Mouse (Mus musculus) hindbrain, embryonic 11.5 days (tissue): ENCODE measurements around the gene Taok1. TPM values are rescaled to one million over a fixed set of nuclear protein-coding genes. Genes with fewer than 3 reads are reported as not detected.

Experiments used
- ATAC-seq: fragments of 200-750 bp; cut with Nextera tagmentation; 2 replicates; pipeline ENCODE4 v1.8.0; 2017; ENCODE audit warnings: mild to moderate bottlenecking, moderate TSS enrichment, moderate library complexity; ENCODE audit not compliant: low FRiP score
- DNase-seq: peaks from one replicate; pipeline ENCODE4 v3.0.0-alpha.2; 2015; ENCODE audit warnings: low spot score
- H3K27ac ChIP-seq: fragments of 300-500 bp; sonication (generic); 2 replicates; pipeline ENCODE4 v1.5.1; 2014; ENCODE audit warnings: mild to moderate bottlenecking, low read depth, low read length
- H3K27me3 ChIP-seq: fragments of 300-500 bp; sonication (generic); 2 replicates; pipeline ENCODE4 v1.6.1; 2014; ENCODE audit warnings: mild to moderate bottlenecking, low read length, moderate library complexity, mixed read lengths; ENCODE audit not compliant: control insufficient read depth, insufficient read depth
- H3K36me3 ChIP-seq: fragments of 300-500 bp; sonication (generic); 2 replicates; pipeline ENCODE4 v1.6.1; 2014; ENCODE audit warnings: mild to moderate bottlenecking, low read length, moderate library complexity, mixed read lengths; ENCODE audit not compliant: control insufficient read depth, insufficient read depth
- H3K4me1 ChIP-seq: fragments of 300-500 bp; sonication (generic); replicated peaks from 2 replicates; pipeline ENCODE4 v1.6.1; 2014; ENCODE audit warnings: low read length, mixed read lengths; ENCODE audit not compliant: control insufficient read depth, insufficient read depth
- H3K4me2 ChIP-seq: fragments of 300-500 bp; sonication (generic); replicated peaks from 2 replicates; pipeline ENCODE4 v1.6.1; 2014; ENCODE audit warnings: mild to moderate bottlenecking, low read depth, low read length
- H3K4me3 ChIP-seq: fragments of 300-500 bp; sonication (generic); 2 replicates; pipeline ENCODE4 v1.5.1; 2014; ENCODE audit warnings: low read depth, low read length
- H3K9ac ChIP-seq: fragments of 300-500 bp; sonication (generic); 2 replicates; pipeline ENCODE4 v1.6.1; 2014; ENCODE audit warnings: low read depth, low read length
- H3K9me3 ChIP-seq: fragments of 300-500 bp; sonication (generic); 2 replicates; pipeline ENCODE4 v1.6.1; 2016; ENCODE audit warnings: low read length; ENCODE audit not compliant: control insufficient read depth
- WGBS: fragments of 180-500 bp; shearing (Covaris S2); extraction: QIAGEN DNeasy Blood & Tissue Kit; methylation state at CpG from one replicate; pipeline ENCODE4 v1.1.7; 2014; 5-methylcytosine and 5-hydroxymethylcytosine counted together
- polyA plus RNA-seq: library from polyadenylated mRNA; unstranded; fragments of >200 nt; fragmentation: Nextera tagmentation; extraction: Ambion mirVana; gene quantifications from 2 replicates; pipeline ENCODE4 v1.2.1, GENCODE M21; 2014

The Taok1 gene
- polyA plus RNA-seq, 1 experiment from 2014 or later: 26.3 TPM

DNA sequence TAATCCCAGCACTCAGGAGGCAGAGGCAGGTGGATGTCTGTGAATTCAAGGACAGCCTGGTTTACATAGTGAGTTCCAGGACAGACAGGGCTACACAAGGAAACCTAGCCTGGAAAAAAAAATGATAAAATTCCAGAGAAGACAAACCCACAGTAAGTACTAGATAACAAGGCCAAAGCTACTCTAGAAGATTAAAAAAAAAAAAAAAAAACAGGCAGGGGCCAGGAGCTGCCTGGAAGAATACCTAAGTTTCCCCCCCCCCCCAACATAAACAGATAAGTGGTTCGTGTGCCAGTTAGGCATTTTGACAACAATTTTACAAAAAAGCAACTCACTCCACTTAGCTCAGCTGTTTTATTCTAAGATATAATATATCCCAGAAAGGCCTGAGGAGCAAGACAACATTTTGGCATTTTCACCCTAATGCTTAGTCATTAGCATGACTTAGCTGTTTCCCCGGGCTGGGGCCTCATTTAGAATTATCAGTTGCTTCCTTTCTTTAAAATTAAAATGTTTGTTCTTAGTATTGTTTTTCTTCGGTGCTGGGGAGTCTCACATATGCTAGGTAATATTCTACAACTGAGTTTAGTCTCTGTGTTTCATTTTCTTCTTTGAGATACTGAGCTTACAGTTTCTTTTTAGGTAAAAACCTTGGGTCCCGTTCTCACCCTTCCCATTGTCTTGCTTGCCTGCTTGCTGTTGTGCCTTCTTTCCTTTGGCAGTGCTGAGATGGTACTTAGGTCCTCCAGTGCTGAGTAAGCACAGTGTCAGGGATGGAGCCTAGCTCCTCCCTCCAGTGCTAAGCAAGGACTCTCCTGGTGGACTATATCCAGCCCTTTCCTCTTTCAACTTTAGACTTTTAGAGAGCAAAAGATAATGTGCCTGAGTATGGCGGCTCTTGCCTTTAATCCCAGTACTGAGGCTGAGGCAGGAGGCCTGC, 19.3 kb upstream of the Taok1 start:
- no peak overlapping the region for H3K27ac ChIP-seq
- 67% methylated on average over 5 of the region's 5 CpGs for WGBS

DNA sequence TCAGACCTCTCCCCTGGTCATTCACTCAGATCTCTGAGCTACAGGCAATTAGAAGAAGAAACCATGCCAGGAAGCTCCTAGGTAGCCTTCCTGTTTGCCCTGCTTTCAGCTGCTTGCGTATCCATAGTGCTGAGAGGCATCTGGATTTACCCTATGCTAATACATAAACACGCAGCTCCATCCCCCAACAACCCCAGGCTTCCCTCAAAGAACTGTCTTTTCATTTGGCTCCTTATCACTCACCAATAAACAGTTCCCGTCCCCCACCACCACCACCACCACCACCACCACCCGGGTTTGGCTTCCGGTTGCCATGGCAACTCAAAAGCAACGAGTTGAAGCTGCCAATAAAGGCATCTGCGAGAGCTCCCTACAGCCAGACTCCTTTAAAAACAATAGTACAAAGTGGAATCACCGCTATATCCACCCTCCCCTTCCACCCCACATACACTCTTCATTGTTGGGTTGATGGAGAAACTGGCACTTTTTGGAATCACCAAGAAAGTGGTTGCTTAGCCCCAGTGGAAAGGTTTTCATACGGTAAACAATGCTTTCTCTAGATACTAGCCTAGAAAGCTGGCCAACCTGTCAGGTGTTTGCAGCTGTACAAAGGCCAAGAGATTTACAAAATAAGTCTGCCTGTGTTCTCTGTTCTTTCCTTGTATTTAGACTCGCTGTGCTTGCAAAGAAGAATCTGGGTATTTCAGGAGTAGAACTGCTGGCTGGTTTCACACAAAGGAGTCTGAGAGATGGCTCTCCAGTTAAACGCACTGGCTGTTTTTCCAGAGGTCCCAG, 17.6 kb upstream of the Taok1 start:
- 10% methylated on average over 11 of the region's 11 CpGs for WGBS
- no peaks in the 10 kb centered on the region for H3K36me3 ChIP-seq
- peak overlapping the region; percentile 26 for H3K4me3 ChIP-seq
- H3K9me3 ChIP-seq: no peaks in the 10 kb centered on the region
- H3K27ac ChIP-seq: no peak overlapping the region
- peak overlapping the region; percentile 73 for H3K4me2 ChIP-seq
- H3K27me3 ChIP-seq: no peaks in the 10 kb centered on the region
- ATAC-seq (peak; percentile 53; the same call in 1 of the 2 replicates), DNase-seq (peak; percentile 72)
- peaks cover 7% of the 10 kb centered on the region; the same call in 1 of the 2 replicates for H3K4me1 ChIP-seq
- peak overlapping the region; percentile 40; the same call in 1 of the 2 replicates for H3K9ac ChIP-seq

More for the DNA sequence above, 19.3 kb upstream of the Taok1 start:
- Histone ChIP-seq H3K9ac (no peak overlapping the region), H3K36me3 (no peaks in the 10 kb centered on the region), H3K4me1 (peaks cover 7% of the 10 kb centered on the region; the same call in 1 of the 2 replicates), H3K4me3 (no peak overlapping the region), H3K4me2 (no peak overlapping the region), H3K9me3 (no peaks in the 10 kb centered on the region), H3K27me3 (no peaks in the 10 kb centered on the region)
- ATAC-seq (no peak), DNase-seq (no peak)

DNA sequence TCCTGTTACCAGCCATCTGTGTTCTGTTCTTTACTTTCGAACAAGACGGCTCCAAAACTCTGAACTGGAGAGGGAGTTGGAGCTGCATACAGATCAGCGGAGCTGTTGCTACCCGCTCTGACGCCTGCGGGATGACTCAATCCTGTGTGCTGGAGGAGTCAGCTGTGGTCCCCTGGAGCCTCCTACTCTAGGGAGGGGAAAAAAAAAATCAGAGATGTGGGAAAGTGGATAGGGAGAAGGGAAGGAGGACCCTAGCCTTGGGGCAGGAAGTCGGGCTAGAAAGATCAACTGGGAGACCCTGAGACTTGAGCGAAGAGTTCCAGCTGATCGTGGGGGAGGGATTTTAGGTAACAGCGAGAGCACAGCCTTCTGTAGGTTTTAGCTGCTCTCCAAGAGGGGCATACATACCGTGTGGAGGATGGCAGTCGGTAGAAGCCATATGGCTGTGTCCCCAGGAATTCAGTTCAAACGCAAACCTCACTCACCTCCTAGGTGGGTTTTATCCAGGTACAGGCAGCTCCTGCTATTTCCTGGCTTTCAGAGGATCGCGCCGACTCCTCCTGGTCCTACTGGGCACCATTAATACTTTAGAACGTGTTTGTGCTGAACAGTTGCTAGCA, 16.9 kb upstream of the Taok1 start:
- ATAC-seq (no peak), DNase-seq (peak; percentile 48)
- no peak overlapping the region; the same call in 1 of the 2 replicates for H3K27ac ChIP-seq
- H3K9ac ChIP-seq: peak overlapping the region; percentile 40; the same call in 1 of the 2 replicates
- peak overlapping the region; percentile 73 for H3K4me2 ChIP-seq
- peaks cover 7% of the 10 kb centered on the region; the same call in 1 of the 2 replicates for H3K4me1 ChIP-seq
- no peaks in the 10 kb centered on the region for H3K9me3 ChIP-seq
- peak overlapping the region; percentile 26 for H3K4me3 ChIP-seq
- no peaks in the 10 kb centered on the region for H3K36me3 ChIP-seq
- no peaks in the 10 kb centered on the region for H3K27me3 ChIP-seq
- 2% methylated on average over 17 of the region's 17 CpGs for WGBS

GRCm38 (mm10) chr11:77624002-77624401, 16.4 kb upstream of the Taok1 start:
- H3K4me2 ChIP-seq: no peak overlapping the region; the same call in 1 of the 2 replicates
- DNase-seq (no peak), ATAC-seq (no peak)
- H3K4me1 ChIP-seq: peaks cover 7% of the 10 kb centered on the region; the same call in 1 of the 2 replicates
- no peaks in the 10 kb centered on the region for H3K27me3 ChIP-seq
- no peak overlapping the region for H3K27ac ChIP-seq
- H3K36me3 ChIP-seq: no peaks in the 10 kb centered on the region
- 32% methylated on average over 5 of the region's 5 CpGs for WGBS
- no peak overlapping the region for H3K9ac ChIP-seq
- no peak overlapping the region for H3K4me3 ChIP-seq
- no peaks in the 10 kb centered on the region for H3K9me3 ChIP-seq

DNA sequence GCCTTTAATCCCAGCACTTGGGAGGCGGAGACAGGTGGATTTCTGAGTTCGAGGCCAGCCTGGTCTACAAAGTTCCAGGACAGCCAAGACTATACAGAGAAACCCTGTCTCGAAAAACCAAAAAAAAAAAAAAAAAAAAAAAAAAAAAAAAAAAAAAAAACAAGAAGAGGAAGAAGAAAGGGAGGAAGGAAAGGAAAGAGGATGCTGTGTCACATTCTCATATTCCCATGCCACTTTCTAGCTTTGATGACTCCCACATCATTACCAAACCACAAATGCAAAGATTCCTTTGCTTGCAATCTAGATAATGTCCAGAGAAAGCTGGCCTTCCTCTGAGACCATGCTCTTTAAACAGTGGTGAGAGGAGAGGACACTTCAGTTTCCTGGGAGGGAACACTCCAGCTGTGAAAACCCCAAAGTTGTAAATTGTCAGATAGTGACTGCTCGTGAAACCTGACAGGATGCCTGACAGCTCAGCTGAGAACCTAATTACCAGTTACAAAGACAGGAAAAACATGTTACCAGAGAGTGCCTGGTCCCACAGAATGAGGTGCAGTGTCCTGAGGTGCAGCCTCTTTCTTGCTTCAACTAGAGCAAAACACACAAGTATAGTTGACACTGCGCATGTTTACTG, 14.4 kb upstream of the Taok1 start:
- Histone ChIP-seq H3K9ac (no peak overlapping the region), H3K36me3 (no peaks in the 10 kb centered on the region), H3K4me3 (no peak overlapping the region), H3K9me3 (no peaks in the 10 kb centered on the region), H3K4me1 (peaks cover 7% of the 10 kb centered on the region; the same call in 1 of the 2 replicates), H3K27me3 (no peaks in the 10 kb centered on the region), H3K4me2 (no peak overlapping the region), H3K27ac (no peak overlapping the region)
- 73% methylated on average over 5 of the region's 5 CpGs for WGBS
- ATAC-seq: no peak
- no peak for DNase-seq

DNA sequence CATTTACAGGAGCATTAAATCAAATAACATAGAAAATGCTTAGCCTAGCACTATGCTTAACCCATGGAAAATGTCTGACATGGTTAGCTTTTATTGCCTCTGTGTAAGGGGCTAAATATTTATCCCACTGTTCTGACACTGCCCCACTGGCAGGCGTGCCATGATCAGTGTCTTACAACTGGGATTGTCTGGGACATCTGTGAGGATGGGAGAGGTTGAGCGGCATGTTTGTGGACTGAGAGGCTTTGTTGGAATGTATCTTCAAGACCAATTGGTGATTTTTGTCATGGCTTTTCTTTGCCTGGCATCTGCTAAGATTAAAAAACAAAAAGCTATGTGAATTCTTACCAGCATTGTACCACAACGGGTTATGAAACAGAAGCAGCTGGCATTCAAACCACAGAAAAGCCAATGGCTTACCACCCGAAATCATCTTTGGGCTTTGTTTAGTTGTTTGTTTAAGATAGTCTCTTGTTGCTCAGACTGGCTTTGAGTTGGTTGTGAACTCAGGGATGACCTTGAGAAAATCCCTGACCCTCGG, 7.5 kb upstream of the Taok1 start:
- 83% methylated on average over 5 of the region's 5 CpGs for WGBS

DNA sequence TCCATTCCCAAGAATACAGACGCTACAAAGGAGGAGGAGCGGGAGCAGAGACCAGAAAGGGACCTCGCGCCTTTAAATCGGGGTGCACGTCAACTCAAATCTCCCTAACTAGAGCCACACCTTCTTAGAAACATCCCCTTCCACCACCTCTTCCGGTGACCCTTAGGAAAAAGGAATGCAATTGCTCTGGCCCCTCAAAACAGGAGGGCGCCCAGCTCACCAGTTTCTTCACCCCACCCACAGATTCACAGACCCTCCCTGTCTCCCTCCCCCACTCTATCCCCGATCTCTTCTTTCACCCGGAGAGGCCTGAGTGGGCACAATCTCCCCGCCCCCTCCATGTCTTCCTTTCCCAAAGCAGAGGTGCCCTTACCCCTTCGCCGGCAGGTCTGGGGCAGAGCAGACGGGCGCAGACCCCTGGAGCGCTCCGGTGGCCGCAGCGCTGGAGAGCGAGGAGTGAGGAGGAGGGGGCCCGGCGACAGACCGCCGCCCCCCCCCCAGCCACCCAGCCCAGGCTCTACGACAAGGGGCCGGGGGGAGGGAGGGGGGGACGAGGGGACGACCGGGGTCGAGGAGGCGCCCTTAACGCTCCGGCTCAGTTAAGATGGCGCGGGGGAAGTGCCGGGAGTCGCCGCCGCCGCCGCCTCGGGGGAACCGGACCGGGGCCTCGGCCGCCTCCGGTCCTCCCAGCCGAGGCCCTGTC, 629 bp downstream of the Taok1 start:
- Histone ChIP-seq H3K9me3 (no peaks in the 10 kb centered on the region), H3K4me1 (no peaks in the 10 kb centered on the region), H3K27me3 (no peaks in the 10 kb centered on the region), H3K4me2 (peak overlapping the region; percentile 56), H3K36me3 (no peaks in the 10 kb centered on the region), H3K27ac (peak overlapping the region; percentile 97), H3K9ac (peak overlapping the region; percentile 96), H3K4me3 (peak overlapping the region; percentile 99)
- ATAC-seq (peak; percentile 79), DNase-seq (peak; percentile 60)
- 2% methylated on average over 20 of the region's 48 CpGs for WGBS

More for the DNA sequence above, 7.5 kb upstream of the Taok1 start:
- H3K36me3 ChIP-seq: no peaks in the 10 kb centered on the region
- no peak overlapping the region for H3K9ac ChIP-seq
- no peak overlapping the region for H3K4me2 ChIP-seq
- H3K27ac ChIP-seq: no peak overlapping the region
- H3K9me3 ChIP-seq: no peaks in the 10 kb centered on the region
- no peak for ATAC-seq
- no peak for DNase-seq
- H3K27me3 ChIP-seq: no peaks in the 10 kb centered on the region
- no peaks in the 10 kb centered on the region for H3K4me1 ChIP-seq
- no peak overlapping the region for H3K4me3 ChIP-seq
